Mouse (Mus musculus) lung, adult 2 months (tissue): ENCODE measurements around the gene Gprc5d.

Experiments used
- CTCF ChIP-seq: fragments of 200-500 bp; IDR thresholded peaks from 2 replicates; pipeline ENCODE4 v1.5.1; 2011; ENCODE audit warnings: mild to moderate bottlenecking, low read length, control low read depth; ENCODE audit not compliant: insufficient read depth
- POLR2A ChIP-seq: fragments of 200-500 bp; IDR thresholded peaks from 2 replicates; pipeline ENCODE4 v1.6.1; 2011; ENCODE audit warnings: low read depth, mild to moderate bottlenecking, control low read depth, low read length, borderline replicate concordance; ENCODE audit errors: extremely low read depth

- TF ChIP-seq POLR2A (no peak), CTCF (no peak)
Measured at GRCm38 (mm10) chr6:135166712-135167111, 48.6 kb upstream of the Gprc5d start.
